Mouse (Mus musculus) intestine, embryonic 15.5 days (tissue): ENCODE measurements around the gene Ncln. TPM values are rescaled to one million over a fixed set of nuclear protein-coding genes. Genes with fewer than 3 reads are reported as not detected.

ENCODE experiments used
- ATAC-seq: fragments of 200-750 bp; cut with Nextera tagmentation; 2 replicates; pipeline ENCODE4 v1.8.0; 2017; ENCODE audit warnings: moderate TSS enrichment, moderate library complexity
- H3K27ac ChIP-seq: fragments of 300-500 bp; sonication (generic); 2 replicates; pipeline ENCODE4 v1.5.1; 2015; ENCODE audit warnings: mild to moderate bottlenecking, inconsistent platforms
- H3K27me3 ChIP-seq: fragments of 300-500 bp; sonication (generic); replicated peaks from 2 replicates; pipeline ENCODE4 v1.6.1; 2015; ENCODE audit warnings: inconsistent platforms
- H3K36me3 ChIP-seq: fragments of 300-500 bp; sonication (generic); 2 replicates; pipeline ENCODE4 v1.6.1; 2015; ENCODE audit warnings: inconsistent platforms
- H3K4me1 ChIP-seq: fragments of 300-500 bp; sonication (generic); replicated peaks from 2 replicates; pipeline ENCODE4 v1.6.1; 2015; ENCODE audit warnings: inconsistent platforms
- H3K4me2 ChIP-seq: fragments of 300-500 bp; sonication (generic); replicated peaks from 2 replicates; pipeline ENCODE4 v1.6.1; 2015; ENCODE audit warnings: mild to moderate bottlenecking, inconsistent platforms
- H3K4me3 ChIP-seq: fragments of 300-500 bp; sonication (generic); replicated peaks from 2 replicates; pipeline ENCODE4 v1.5.1; 2015; ENCODE audit warnings: inconsistent platforms
- H3K9ac ChIP-seq: fragments of 300-500 bp; sonication (generic); 2 replicates; pipeline ENCODE4 v1.6.1; 2015; ENCODE audit warnings: inconsistent platforms
- H3K9me3 ChIP-seq: fragments of 300-500 bp; sonication (generic); 2 replicates; pipeline ENCODE4 v1.6.1; 2016; ENCODE audit warnings: inconsistent platforms
- WGBS: fragments of 180-500 bp; shearing (Covaris S2); methylation state at CpG from one replicate; pipeline ENCODE4 v1.1.7; 2015; 5-methylcytosine and 5-hydroxymethylcytosine counted together
- polyA plus RNA-seq: library from polyadenylated mRNA; unstranded; fragments of >200 nt; fragmentation: Nextera tagmentation; extraction: Ambion mirVana; gene quantifications from 2 replicates; pipeline ENCODE4 v1.2.1, GENCODE M21; 2015

Gene Ncln
- polyA plus RNA-seq, 1 experiment from 2014 or later: 98.5 TPM

DNA sequence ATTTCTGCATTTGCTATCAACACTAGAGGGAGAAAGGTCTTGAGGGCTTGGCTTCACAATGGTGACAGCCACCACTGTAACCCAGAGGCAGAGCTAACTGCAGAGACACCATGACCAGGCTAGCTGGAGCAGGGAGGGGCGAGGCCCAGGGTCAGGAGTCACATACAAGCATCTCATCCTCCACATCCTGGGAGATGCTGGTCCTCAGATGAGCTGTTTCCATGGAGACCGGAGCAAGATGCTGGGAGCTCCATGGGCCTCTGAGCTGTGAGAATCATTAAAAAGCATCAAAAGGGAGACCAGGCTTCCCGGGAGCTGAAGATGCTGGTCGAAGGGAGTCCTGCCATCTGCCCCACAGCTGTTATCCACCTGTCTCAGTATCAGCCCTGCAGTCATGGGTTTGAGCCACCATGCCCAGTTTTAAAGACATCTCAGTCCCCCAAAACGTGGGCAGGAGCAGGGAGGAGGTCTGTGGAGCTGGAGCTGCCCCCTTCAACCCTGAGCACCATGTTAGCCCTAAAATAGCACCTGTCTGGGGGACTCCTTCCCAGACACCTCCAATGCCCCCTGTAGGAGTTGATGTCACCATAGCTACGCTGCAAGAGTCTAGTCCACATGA is 11.6 kb downstream of the Ncln start:
- Histone ChIP-seq H3K4me1 (0 out of 2 replicates have a peak, but pooled peaks cover 8% of the 10 kb centered on the region), H3K27me3 (peaks cover 22% of the 10 kb centered on the region), H3K9me3 (no peaks in the 10 kb centered on the region), H3K4me2 (no peak overlapping the region), H3K27ac (no peak overlapping the region), H3K4me3 (no peak overlapping the region), H3K9ac (no peak overlapping the region), H3K36me3 (peaks cover 26% of the 10 kb centered on the region)
- 61% methylated on average over 6 of the region's 6 CpGs for WGBS
- no peak for ATAC-seq

DNA sequence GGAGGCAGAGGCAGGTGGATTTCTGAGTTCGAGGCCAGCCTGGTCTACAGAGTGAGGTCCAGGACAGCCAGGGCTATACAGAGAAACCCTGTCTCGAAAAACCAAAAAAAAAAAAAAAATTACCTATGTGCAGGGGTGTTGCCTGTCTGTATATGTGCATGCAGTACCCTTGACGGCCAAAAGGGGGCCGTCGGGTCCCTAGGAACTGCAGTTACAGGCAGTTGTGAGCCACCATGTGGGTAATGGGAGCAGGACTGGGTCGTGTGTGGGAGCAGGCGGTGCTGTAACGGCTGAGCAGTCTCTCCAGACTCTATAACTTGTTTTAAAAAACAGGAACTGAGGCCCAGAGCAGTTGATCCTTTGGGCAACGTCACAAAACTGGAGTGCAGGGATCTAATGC is 12.2 kb downstream of the Ncln start:
- no peak for ATAC-seq
- 24% methylated on average over 9 of the region's 9 CpGs for WGBS

DNA sequence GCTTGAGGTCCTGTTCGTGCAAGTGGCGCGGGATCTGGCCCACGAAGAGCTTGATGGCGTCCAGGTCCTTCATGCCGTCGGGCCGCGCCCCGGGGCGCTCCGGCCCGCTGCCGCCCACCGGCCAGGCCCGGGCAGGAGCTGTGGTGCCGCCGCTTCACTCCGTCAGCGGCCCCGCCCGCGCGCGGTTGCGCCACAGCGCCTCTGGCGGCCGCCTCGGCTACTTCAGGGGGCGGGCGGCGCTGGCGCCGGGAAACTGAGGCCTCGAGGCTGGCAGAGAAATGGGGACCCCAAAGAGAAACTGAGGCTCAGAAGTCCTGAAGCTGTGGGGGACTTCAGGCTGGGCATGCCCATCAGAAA is 13.7 kb downstream of the Ncln start, which contains the start of gene Celf5:
Gene Celf5, minus strand, starts transcription at position 177 of the 357 bp plus-strand sequence.
- peak; percentile 82 for ATAC-seq
- H3K27ac ChIP-seq: no peak within 1 kb of the TSS
- H3K4me2 ChIP-seq: peak within 1 kb of the TSS; percentile 85
- H3K4me1 ChIP-seq: 0 out of 2 replicates have a peak, but pooled peaks cover 8% of the 10 kb centered on the region
- H3K9ac ChIP-seq: peak within 1 kb of the TSS; percentile 55
- H3K27me3 ChIP-seq: peaks cover 23% of the 10 kb centered on the region
- H3K4me3 ChIP-seq: peak within 1 kb of the TSS; percentile 46
- under 1% methylated on average over 36 of the region's 36 CpGs for WGBS
- H3K36me3 ChIP-seq: peaks cover 10% of the 10 kb centered on the region; the same call in 1 of the 2 replicates
- H3K9me3 ChIP-seq: no peaks in the 10 kb centered on the region

More for the DNA sequence above, 12.2 kb downstream of the Ncln start:
- Histone ChIP-seq H3K4me1 (0 out of 2 replicates have a peak, but pooled peaks cover 8% of the 10 kb centered on the region), H3K4me2 (no peak overlapping the region), H3K27me3 (peaks cover 22% of the 10 kb centered on the region), H3K9ac (no peak overlapping the region), H3K4me3 (no peak overlapping the region), H3K9me3 (no peaks in the 10 kb centered on the region), H3K27ac (no peak overlapping the region), H3K36me3 (peaks cover 23% of the 10 kb centered on the region; the same call in 1 of the 2 replicates)

DNA sequence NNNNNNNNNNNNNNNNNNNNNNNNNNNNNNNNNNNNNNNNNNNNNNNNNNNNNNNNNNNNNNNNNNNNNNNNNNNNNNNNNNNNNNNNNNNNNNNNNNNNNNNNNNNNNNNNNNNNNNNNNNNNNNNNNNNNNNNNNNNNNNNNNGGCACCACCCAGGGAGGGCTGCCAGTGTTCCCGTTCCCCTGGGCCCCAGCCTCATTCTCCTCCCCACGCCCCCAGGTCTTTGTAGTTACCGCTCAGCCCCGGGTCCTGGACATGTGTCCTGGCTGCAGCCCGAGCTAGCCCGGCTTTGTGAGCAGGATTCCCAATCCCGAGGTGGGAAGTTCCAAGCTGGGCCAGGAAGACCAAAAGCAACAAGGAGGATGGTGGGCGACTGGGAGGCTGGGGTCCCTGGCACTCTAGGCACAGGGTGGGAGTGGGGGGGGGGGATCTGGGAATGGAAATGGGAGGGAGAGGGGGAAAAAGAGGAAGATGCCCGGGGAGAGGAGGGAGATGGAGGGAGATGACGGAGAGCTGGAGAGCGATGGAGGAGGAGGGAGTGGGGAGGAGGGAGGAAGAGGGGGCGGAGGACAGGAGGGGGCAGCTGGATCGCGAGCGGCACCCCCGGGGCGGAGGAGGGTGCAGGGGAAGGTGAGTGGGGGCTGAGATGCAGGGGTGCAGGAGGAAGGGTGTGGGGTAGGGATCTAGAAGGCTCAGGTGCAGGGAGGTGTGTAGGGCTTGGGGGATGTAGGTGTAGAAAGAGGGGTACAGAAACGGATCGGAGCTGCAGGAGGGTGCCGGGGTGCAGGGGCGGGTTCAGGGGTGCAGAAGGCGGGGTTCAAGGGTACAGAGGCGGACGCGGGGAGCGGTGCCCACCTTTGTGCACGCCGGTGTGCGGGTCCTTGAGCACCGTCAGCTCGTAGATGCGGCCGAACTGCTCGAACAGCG is 14.3 kb downstream of the Ncln start:
- 3% methylated on average over 35 of the region's 35 CpGs for WGBS
- no peak overlapping the region for H3K27ac ChIP-seq
- H3K4me1 ChIP-seq: 0 out of 2 replicates have a peak, but pooled peaks cover 8% of the 10 kb centered on the region
- H3K27me3 ChIP-seq: peaks cover 28% of the 10 kb centered on the region
- H3K9ac ChIP-seq: peak overlapping the region; percentile 55
- H3K4me3 ChIP-seq: peak overlapping the region; percentile 46
- no peaks in the 10 kb centered on the region for H3K9me3 ChIP-seq
- peak overlapping the region; percentile 85 for H3K4me2 ChIP-seq
- ATAC-seq: peak; percentile 24
- peaks cover 4% of the 10 kb centered on the region; the same call in 1 of the 2 replicates for H3K36me3 ChIP-seq

DNA sequence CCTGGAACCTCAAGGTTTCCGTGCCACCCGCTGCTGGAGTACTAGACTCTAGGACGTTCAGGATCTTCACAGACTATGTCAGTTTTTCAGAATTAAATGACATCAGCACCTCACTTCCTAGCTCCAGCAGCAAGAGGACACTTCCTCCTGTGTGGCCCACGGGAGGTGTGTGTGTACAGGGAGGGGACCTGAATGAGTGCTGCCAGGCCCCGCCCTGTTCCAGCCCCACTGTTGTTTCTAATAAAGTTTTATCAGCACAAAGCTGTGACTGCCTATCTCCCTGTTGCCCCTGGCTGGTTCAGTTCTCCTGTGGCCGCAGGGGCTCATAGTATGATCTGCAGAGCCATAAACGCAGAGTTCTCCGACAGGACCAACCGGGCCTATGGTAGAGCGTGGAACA is 21.7 kb downstream of the Ncln start:
- H3K4me1 ChIP-seq: no peaks in the 10 kb centered on the region; the same call in 1 of the 2 replicates

DNA sequence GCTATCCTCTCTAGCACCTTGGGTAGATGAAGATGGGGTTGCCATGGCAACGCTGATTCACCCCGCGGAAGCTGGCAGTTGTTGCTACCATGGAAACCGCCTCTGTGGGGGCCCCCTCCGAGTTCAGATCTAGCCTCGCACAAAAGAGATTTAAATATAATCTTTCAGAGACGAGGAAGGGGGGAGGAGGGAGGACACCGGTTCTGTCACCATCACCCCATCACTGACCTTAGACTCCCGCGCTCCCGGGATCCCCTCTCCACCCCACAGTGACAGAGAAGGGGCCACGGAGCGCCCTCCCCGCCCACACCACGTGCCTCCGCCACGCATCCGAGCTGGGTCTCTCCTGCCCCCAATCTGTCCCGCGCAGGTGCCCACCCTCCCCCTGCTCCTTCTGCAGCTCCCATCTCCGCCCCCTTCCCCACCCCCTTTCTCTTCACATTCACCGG is 23.2 kb downstream of the Ncln start:
- WGBS: 4% methylated on average over 22 of the region's 22 CpGs
- no peaks in the 10 kb centered on the region for H3K9me3 ChIP-seq
- no peak overlapping the region for H3K4me3 ChIP-seq
- peaks cover 59% of the 10 kb centered on the region for H3K27me3 ChIP-seq
- H3K9ac ChIP-seq: no peak overlapping the region
- no peak overlapping the region for H3K4me2 ChIP-seq
- H3K36me3 ChIP-seq: no peaks in the 10 kb centered on the region
- ATAC-seq: no peak
- H3K27ac ChIP-seq: no peak overlapping the region
- H3K4me1 ChIP-seq: no peaks in the 10 kb centered on the region; the same call in 1 of the 2 replicates

More for the DNA sequence above, 21.7 kb downstream of the Ncln start:
- H3K27ac ChIP-seq: no peak overlapping the region
- H3K4me3 ChIP-seq: no peak overlapping the region
- H3K36me3 ChIP-seq: no peaks in the 10 kb centered on the region
- H3K9me3 ChIP-seq: no peaks in the 10 kb centered on the region
- H3K4me2 ChIP-seq: no peak overlapping the region
- no peak overlapping the region for H3K9ac ChIP-seq
- WGBS: 78% methylated on average over 10 of the region's 10 CpGs
- no peak for ATAC-seq
- peaks cover 59% of the 10 kb centered on the region for H3K27me3 ChIP-seq

DNA sequence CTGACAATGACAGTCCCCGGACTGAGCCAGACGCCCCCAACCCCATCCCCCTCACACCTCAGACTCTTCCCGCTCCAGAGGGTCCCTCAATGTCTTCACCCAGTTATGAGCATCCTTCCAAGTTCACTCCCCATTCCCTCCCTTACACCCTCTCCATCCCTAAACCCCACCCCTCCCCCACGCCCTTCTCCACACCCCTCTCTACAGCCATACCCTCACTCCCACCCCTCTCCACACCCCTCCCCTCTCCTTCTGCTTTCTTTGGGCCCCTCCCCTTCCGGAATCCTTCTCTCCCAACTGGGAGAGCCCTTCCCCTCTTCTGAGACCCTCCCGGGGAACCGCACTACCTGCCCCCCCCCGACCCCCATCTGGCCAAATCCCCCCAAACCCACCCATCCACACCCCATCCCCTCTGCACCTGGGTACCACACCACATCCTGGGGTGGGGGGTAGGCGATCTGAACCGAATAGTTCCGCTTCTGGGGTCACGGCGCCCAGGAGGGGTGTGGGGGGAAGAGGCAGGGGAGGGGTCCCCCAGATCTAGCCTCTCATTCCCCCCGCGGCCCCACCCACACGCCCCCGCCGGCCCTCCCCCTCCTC is 23.7 kb downstream of the Ncln start:
- Histone ChIP-seq H3K9me3 (no peaks in the 10 kb centered on the region), H3K36me3 (no peaks in the 10 kb centered on the region), H3K27ac (no peak overlapping the region), H3K4me3 (no peak overlapping the region), H3K27me3 (peaks cover 63% of the 10 kb centered on the region), H3K9ac (no peak overlapping the region), H3K4me1 (no peaks in the 10 kb centered on the region; the same call in 1 of the 2 replicates), H3K4me2 (no peak overlapping the region)
- 7% methylated on average over 18 of the region's 18 CpGs for WGBS
- ATAC-seq: no peak

DNA sequence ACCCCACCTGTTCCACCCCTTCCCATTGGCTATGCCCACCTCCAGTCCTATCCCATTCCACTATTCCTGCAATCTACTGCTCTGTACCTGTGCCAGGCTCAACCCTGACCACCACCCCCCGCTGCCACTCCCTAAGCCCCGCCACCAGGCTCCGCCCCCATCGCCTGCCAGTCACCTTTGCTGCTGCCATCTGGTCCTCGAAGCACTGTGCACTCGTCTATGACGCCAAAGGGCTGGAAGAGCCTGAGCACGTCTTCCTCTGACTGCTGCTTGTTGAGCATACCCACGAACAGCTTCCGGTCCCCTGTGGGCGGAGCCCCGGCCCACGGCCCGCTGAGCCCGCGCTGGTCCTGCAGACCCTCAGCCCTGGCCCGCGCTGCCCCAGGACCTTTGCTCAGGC is 25.7 kb downstream of the Ncln start:
- Histone ChIP-seq H3K36me3 (no peaks in the 10 kb centered on the region), H3K27me3 (peaks cover 70% of the 10 kb centered on the region), H3K4me3 (no peak overlapping the region), H3K9me3 (no peaks in the 10 kb centered on the region), H3K27ac (no peak overlapping the region), H3K4me2 (no peak overlapping the region), H3K4me1 (peaks cover 2% of the 10 kb centered on the region; the same call in 1 of the 2 replicates), H3K9ac (no peak overlapping the region)
- ATAC-seq: no peak
- WGBS: 46% methylated on average over 18 of the region's 18 CpGs

DNA sequence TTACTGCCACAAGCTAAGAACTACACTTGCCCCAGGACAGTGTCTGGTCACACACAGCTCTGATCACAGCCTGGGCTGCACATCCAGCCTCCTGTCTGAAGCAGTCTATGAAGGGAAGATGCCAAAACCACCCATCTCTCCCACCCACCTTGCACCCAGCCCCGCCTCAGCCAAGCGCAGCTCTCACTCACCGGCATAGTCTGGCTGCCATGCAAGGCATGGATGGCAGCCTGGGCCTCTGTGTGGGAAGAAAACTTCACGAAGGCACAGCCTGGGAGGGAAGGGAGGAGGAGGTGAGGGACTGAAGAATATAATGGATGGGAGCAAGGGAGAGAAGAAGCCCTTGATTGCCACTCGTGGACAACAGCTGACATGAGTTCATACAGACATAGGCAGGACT is 26.9 kb downstream of the Ncln start:
- H3K27ac ChIP-seq: no peak overlapping the region
- no peaks in the 10 kb centered on the region for H3K9me3 ChIP-seq
- peaks cover 70% of the 10 kb centered on the region for H3K27me3 ChIP-seq
- WGBS: 83% methylated on average over 5 of the region's 5 CpGs
- no peak overlapping the region for H3K9ac ChIP-seq
- H3K4me1 ChIP-seq: peaks cover 5% of the 10 kb centered on the region; the same call in 1 of the 2 replicates
- no peaks in the 10 kb centered on the region for H3K36me3 ChIP-seq
- no peak for ATAC-seq
- H3K4me3 ChIP-seq: no peak overlapping the region
- H3K4me2 ChIP-seq: no peak overlapping the region

DNA sequence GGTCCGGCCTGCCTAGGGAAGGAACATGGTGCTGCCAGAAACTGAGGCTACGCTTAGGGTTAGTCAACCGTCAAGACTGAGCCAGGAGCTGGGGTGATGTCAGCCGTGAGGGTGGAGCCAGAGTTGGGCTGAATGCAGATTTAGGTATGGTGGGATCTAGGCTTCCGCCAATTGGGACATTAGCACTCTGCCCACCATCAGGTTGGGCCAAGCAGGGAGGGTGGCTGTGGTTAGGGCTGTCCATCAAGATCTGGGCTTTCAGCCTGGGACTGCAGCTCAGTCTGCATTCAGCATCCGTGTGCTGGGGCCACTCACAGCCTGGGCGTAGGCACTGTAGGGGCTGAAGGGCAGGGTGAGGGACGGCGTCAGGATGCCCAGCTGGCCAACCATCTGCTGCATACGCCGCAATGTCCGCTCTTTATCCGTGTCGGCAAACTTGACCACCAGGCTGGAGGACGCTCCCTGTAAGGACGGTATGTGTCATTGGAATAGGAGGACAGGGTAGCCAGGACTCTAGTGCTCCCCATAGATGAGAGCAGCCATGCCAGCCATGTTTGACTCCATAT is 28.4 kb downstream of the Ncln start:
- Histone ChIP-seq H3K4me1 (peaks cover 7% of the 10 kb centered on the region; the same call in 1 of the 2 replicates), H3K27ac (no peak overlapping the region), H3K27me3 (peaks cover 70% of the 10 kb centered on the region), H3K4me3 (no peak overlapping the region), H3K4me2 (no peak overlapping the region), H3K9ac (no peak overlapping the region), H3K9me3 (no peaks in the 10 kb centered on the region), H3K36me3 (no peaks in the 10 kb centered on the region)
- WGBS: 85% methylated on average over 16 of the region's 16 CpGs
- ATAC-seq: no peak

DNA sequence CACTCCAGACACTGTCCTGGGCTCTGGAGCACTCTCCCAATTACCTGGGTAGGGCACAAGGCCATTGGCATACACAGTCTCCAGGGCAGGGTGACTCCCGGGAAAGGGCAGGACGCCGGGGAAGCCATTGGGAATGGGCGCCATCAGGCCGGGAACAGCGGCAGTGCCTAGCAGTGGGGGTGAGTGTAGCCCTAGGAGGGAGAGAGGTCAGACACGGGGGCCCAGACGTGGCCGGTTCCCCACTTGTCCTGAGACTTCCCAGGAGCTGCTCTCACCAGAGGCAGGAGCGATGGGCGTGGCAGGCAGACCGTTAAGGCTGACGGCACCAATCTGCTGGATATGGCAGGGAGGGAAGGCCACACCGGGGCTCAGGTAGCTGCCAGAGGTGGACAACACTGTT is 29.3 kb downstream of the Ncln start:
- Histone ChIP-seq H3K36me3 (no peaks in the 10 kb centered on the region), H3K4me1 (peaks cover 7% of the 10 kb centered on the region; the same call in 1 of the 2 replicates), H3K27ac (no peak overlapping the region), H3K27me3 (peaks cover 71% of the 10 kb centered on the region), H3K4me3 (no peak overlapping the region), H3K9ac (no peak overlapping the region), H3K9me3 (no peaks in the 10 kb centered on the region), H3K4me2 (no peak overlapping the region)
- no peak for ATAC-seq
- 56% methylated on average over 14 of the region's 14 CpGs for WGBS

DNA sequence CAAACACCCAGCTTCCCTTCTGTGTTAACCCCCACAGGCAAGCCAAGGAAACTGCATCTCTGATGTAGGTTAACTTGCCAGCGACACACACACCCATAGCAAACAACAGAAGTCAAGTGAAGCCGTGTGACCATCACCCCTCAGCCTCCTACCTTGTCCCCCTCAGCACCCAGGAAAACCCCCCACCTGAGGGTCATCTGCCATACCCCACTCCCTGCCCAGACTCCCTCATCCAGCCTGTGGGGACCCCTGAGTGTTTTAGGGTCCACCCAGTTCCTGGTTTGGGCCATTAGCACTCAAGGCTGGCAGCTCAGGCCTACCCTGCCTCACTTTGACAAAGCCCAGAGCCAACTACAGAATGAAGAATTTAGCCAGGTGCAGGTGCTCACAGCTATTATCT is 30.1 kb downstream of the Ncln start:
- no peak overlapping the region for H3K4me3 ChIP-seq
- H3K4me2 ChIP-seq: no peak overlapping the region
- no peak overlapping the region for H3K27ac ChIP-seq
- H3K27me3 ChIP-seq: peaks cover 72% of the 10 kb centered on the region
- ATAC-seq: no peak
- H3K4me1 ChIP-seq: peaks cover 7% of the 10 kb centered on the region; the same call in 1 of the 2 replicates
- H3K9ac ChIP-seq: no peak overlapping the region
- WGBS: 71% methylated on average over 2 of the region's 2 CpGs
- no peaks in the 10 kb centered on the region for H3K36me3 ChIP-seq
- no peaks in the 10 kb centered on the region for H3K9me3 ChIP-seq
